Mouse (Mus musculus): ENCODE results near the gene Ddah1. TPM values are rescaled to one million over a fixed set of nuclear protein-coding genes. Genes with fewer than 3 reads are reported as not detected.

The Ddah1 gene
- polyA plus RNA-seq, 1 experiment from 2014 or later, result 25.4 TPM

DNA sequence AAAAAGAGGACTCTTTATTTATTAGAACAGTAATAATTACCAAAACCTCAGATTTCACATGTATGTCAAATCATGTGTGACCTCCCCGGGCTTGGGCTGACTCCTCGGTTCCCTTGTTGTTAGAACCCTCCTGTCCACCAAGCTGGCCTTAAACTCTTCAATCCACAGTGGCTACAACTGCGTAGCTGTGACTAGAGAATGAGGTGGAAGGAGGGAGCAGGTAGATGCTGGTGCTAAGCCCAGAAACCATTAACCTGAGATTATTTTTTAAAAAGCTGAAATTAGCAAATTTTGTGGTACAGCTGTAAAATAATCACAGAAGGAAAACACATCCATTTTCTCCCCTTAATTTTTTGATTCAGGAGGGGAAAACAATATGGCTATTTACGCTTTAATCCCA lies 10.0 kb downstream of the Ddah1 start:
- Histone ChIP-seq H3K27ac (no peak overlapping the region), H3K4me1 (replicated peaks) (peaks cover 8% of the 10 kb centered on the region; the same call in 1 of the 2 replicates), H3K4me2 (no peak overlapping the region), H3K27me3 (0 out of 2 replicates have a peak, but pooled peaks cover 3% of the 10 kb centered on the region), H3K4me3 (no peak overlapping the region), H3K9me3 (replicated peaks) (no peaks in the 10 kb centered on the region), H3K36me3 (no peaks in the 10 kb centered on the region), H3K9ac (no peak overlapping the region)
- ATAC-seq (replicated peaks; ENCODE audit: insufficient number of reproducible peaks, insufficient read depth, low FRiP score, low read depth), result no peak
- WGBS, result 92% methylated on average over 4 of the region's 4 CpGs

DNA sequence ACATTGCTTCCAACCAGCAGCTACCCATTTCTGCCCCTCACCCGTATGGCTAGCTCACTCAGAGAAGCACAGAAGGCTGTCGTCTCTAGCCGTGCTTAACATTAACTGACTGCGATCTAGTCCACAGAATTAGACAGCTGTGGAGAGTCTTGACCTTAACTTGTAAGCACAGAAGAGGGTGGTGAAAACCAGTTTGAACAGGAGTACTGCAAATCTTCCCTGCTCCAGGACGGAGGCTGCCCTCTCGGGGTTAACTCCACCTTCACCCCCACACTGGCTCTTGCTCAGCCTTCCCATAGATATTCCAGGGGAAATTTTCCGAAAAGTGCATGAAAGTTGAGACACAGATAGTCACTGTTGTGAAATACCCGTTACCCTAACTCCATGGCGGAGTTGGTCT lies 14.9 kb downstream of the Ddah1 start:
- Histone ChIP-seq H3K36me3 (no peaks in the 10 kb centered on the region), H3K9me3 (replicated peaks) (no peaks in the 10 kb centered on the region)
- WGBS, result 72% methylated on average over 9 of the region's 9 CpGs

DNA sequence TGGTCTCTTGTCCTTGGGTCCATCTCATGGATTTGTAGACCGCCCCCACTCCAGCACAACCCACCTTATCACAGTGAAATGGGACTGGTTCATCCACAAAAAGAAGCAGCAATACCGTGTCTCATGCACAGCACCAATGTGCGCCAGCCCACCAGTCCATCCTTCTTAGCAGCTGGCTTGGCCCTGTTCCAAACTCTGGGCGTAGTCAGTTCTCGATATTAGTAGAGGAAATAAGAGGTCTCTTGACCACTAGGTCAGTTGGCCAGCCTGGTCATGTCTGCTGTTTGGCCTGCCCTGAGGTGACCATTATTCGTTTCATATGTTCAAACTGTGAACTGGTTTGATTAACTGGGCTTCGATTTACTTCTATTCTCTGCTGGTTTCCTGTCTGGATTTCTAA lies 15.9 kb downstream of the Ddah1 start:
- Histone ChIP-seq H3K9ac (no peak overlapping the region), H3K36me3 (no peaks in the 10 kb centered on the region), H3K4me1 (replicated peaks) (peaks cover 11% of the 10 kb centered on the region; the same call in 1 of the 2 replicates), H3K9me3 (replicated peaks) (no peaks in the 10 kb centered on the region), H3K27ac (no peak overlapping the region), H3K4me3 (no peak overlapping the region), H3K4me2 (no peak overlapping the region), H3K27me3 (no peaks in the 10 kb centered on the region)
- WGBS, result 88% methylated on average over 7 of the region's 7 CpGs
- ATAC-seq (replicated peaks; ENCODE audit: insufficient number of reproducible peaks, insufficient read depth, low FRiP score, low read depth), result no peak

More for the DNA sequence above, 14.9 kb downstream of the Ddah1 start:
- Histone ChIP-seq H3K27ac (no peak overlapping the region), H3K4me1 (replicated peaks) (peaks cover 11% of the 10 kb centered on the region; the same call in 1 of the 2 replicates), H3K4me3 (no peak overlapping the region), H3K9ac (no peak overlapping the region), H3K4me2 (no peak overlapping the region), H3K27me3 (no peaks in the 10 kb centered on the region)
- no peak for ATAC-seq (replicated peaks; ENCODE audit: insufficient number of reproducible peaks, insufficient read depth, low FRiP score, low read depth)

DNA sequence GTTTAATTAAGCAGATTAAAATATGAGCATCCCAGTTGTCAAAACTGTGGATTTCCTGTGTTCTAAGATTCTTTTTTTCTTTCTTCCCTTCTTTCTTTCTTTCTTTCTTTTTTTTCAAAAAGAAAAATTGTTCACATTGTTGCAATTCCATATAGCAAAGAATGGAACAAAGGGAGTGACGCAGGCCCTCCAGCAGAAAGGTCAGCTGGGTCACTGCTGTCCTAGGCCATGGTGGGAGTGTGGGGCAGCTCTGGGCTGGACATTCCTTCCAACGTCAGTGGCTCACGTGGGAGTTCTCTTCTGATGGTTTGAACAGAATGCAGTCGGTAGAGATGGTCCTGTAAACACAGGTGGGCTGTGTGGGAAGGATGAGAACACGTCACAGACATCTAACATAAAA lies 16.8 kb downstream of the Ddah1 start:
- no peak overlapping the region for H3K4me3 ChIP-seq
- H3K9ac ChIP-seq, result no peak overlapping the region
- 64% methylated on average over 5 of the region's 5 CpGs for WGBS
- H3K36me3 ChIP-seq, result no peaks in the 10 kb centered on the region
- H3K9me3 ChIP-seq (replicated peaks), result no peaks in the 10 kb centered on the region
- H3K4me1 ChIP-seq (replicated peaks), result peaks cover 14% of the 10 kb centered on the region; the same call in 1 of the 2 replicates
- no peaks in the 10 kb centered on the region for H3K27me3 ChIP-seq
- no peak overlapping the region for H3K4me2 ChIP-seq
- ATAC-seq (replicated peaks; ENCODE audit: insufficient number of reproducible peaks, insufficient read depth, low FRiP score, low read depth), result no peak
- H3K27ac ChIP-seq, result no peak overlapping the region

DNA sequence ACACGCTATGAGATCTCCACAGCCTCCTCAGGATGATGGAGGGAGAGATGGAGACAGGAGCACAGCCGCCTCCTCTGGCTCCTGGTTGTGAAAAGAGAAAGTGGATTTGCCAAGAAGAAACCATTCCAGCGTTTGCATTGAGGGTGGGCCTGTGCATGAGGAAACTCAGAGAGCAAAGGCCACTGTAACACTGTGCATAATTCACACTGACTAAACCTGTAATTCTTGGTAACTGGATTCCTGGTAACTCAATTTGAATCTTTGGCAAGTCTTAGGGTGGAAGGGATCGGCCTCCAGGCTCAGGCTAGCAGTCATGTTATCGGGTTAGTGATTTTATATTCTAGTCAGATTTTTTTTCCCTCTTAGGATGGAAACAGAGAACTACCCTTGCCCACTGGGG lies 17.4 kb downstream of the Ddah1 start:
- Histone ChIP-seq H3K9ac (no peak overlapping the region), H3K27ac (no peak overlapping the region), H3K27me3 (no peaks in the 10 kb centered on the region), H3K4me1 (replicated peaks) (peaks cover 14% of the 10 kb centered on the region; the same call in 1 of the 2 replicates), H3K36me3 (no peaks in the 10 kb centered on the region), H3K9me3 (replicated peaks) (no peaks in the 10 kb centered on the region), H3K4me2 (no peak overlapping the region), H3K4me3 (no peak overlapping the region)
- WGBS, result 79% methylated on average over 5 of the region's 5 CpGs
- no peak for ATAC-seq (replicated peaks; ENCODE audit: insufficient number of reproducible peaks, insufficient read depth, low FRiP score, low read depth)

DNA sequence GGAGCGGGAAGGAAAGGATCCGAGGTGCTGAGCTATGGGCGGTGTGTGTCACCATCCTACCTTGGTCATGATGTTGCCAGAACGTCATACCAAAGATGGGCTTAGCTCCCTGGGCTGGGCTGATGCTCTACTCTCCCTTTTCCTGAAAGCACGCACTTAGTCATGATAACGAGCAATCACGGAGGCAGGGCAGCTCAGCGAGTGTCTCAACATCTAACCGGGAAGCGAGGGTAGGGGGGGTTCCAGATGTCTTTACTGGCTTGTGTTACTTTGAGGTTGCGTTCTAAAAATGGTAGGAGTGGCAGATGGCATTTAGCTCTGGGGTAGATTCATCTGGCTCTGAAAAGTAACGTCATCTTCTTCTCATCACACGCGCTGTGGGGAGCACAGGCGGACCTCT lies 18.5 kb downstream of the Ddah1 start:
- Histone ChIP-seq H3K4me2 (no peak overlapping the region), H3K9ac (no peak overlapping the region), H3K27ac (no peak overlapping the region), H3K36me3 (no peaks in the 10 kb centered on the region), H3K4me1 (replicated peaks) (peaks cover 14% of the 10 kb centered on the region; the same call in 1 of the 2 replicates), H3K27me3 (no peaks in the 10 kb centered on the region), H3K4me3 (no peak overlapping the region), H3K9me3 (replicated peaks) (no peaks in the 10 kb centered on the region)
- no peak for ATAC-seq (replicated peaks; ENCODE audit: insufficient number of reproducible peaks, insufficient read depth, low FRiP score, low read depth)
- WGBS, result 87% methylated on average over 15 of the region's 15 CpGs

DNA sequence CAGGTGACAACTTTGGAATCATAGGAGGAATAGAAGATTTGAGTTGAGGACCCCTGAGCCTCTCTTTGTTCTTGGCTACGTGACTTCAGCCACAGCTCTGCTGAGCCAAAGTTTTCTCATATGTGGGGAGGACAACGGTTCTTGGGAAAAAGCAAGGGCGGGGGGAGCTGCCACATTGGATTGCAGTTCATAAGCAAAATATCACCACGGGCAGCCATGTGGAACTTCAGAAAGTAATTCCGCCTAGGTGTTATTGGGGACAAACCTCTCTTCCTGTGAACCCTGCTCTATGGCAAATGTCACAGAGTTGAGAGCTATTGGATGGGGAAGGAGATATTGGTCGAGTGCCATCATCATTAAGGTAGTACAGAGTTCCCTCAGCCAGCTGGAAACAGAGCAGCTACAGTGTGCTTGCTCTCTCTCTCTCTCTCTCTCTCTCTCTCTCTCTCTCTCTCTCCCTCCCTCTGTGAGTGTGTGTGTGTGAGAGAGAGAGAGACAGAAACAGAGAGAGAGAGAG lies 20.0 kb downstream of the Ddah1 start:
- no peak overlapping the region for H3K4me3 ChIP-seq
- WGBS, result 74% methylated on average over 6 of the region's 6 CpGs
- no peak overlapping the region for H3K9ac ChIP-seq
- no peaks in the 10 kb centered on the region for H3K9me3 ChIP-seq (replicated peaks)
- H3K36me3 ChIP-seq, result no peaks in the 10 kb centered on the region
- H3K27ac ChIP-seq, result no peak overlapping the region
- H3K4me1 ChIP-seq (replicated peaks), result peaks cover 6% of the 10 kb centered on the region; the same call in 1 of the 2 replicates
- no peak for ATAC-seq (replicated peaks; ENCODE audit: insufficient number of reproducible peaks, insufficient read depth, low FRiP score, low read depth)
- no peak overlapping the region for H3K4me2 ChIP-seq
- no peaks in the 10 kb centered on the region for H3K27me3 ChIP-seq

DNA sequence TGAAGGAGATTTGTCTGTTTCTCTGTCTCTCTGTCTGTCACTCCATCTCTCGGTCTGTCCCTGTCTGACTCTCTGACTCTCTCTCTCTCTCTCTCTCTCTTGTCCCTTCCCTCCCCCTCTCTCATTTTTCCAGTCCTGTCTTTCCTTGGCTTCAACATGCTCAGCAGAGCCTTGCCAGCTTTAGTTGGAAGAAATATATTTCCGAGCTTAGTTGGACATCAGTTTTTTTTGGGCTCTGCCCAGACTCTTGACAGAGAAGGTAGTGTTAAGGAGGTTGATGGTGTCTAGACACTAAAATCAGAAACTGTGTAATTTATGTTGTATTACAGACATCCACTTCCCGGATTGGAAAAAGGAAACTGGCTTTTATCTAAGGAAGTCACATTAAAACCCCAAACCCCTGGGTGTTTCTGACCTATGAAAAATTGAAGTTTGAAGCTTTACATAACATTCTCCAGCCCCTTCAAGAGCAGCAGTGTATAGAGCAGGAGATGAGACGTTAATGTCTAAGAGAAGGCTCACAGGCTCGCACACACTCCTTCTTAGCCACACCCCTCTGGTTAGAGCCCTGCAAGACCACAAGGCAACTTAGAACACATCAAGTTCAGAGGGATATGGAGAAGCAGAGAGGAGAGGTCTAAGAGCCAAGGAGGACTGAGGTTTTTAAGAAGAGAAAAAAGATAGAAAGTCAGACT lies 21.0 kb downstream of the Ddah1 start:
- Histone ChIP-seq H3K27me3 (no peaks in the 10 kb centered on the region), H3K9ac (no peak overlapping the region), H3K27ac (peak overlapping the region; percentile 27), H3K36me3 (no peaks in the 10 kb centered on the region), H3K9me3 (replicated peaks) (no peaks in the 10 kb centered on the region), H3K4me3 (no peak overlapping the region), H3K4me1 (replicated peaks) (0 out of 2 replicates have a peak, but pooled peaks cover 3% of the 10 kb centered on the region), H3K4me2 (no peak overlapping the region)
- ATAC-seq (replicated peaks; ENCODE audit: insufficient number of reproducible peaks, insufficient read depth, low FRiP score, low read depth), result no peak
- WGBS, result 37% methylated on average over 5 of the region's 5 CpGs

DNA sequence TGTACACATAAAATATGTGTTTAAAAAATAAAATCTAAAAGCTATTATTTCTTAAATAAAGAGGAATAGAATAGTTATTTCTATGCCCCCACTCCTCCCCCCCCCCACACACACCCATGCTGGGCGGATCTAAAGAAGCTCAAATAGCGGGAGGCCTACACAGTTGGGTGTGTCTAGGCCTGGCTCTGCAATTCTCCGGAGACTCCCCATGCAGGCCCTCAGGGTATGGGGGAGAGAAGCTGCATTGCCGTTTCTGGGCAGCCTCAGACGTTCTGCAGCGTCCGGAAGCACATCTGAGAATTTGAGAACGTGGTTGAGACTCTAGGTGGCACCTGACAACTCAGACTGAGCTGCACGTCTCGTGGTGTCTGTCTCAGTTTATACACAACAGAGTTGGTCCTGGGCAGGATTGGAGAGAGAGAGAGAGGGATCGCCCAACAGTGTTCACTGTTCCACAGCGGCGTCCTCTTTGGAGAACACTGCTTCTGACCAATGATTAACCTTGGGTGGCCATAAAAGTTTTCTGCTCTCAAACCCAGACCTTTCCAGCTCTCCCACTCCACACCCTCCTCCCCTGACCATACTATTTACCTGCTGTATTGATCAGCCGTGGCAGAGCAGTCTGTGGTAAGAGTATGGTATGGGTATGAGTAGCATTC lies 22.4 kb downstream of the Ddah1 start:
- Histone ChIP-seq H3K4me3 (no peak overlapping the region), H3K36me3 (no peaks in the 10 kb centered on the region), H3K4me1 (replicated peaks) (0 out of 2 replicates have a peak, but pooled peaks cover 3% of the 10 kb centered on the region), H3K27me3 (no peaks in the 10 kb centered on the region), H3K4me2 (no peak overlapping the region), H3K9me3 (replicated peaks) (no peaks in the 10 kb centered on the region), H3K9ac (no peak overlapping the region), H3K27ac (no peak overlapping the region)
- ATAC-seq (replicated peaks; ENCODE audit: insufficient number of reproducible peaks, insufficient read depth, low FRiP score, low read depth), result no peak
- WGBS, result 75% methylated on average over 14 of the region's 14 CpGs

DNA sequence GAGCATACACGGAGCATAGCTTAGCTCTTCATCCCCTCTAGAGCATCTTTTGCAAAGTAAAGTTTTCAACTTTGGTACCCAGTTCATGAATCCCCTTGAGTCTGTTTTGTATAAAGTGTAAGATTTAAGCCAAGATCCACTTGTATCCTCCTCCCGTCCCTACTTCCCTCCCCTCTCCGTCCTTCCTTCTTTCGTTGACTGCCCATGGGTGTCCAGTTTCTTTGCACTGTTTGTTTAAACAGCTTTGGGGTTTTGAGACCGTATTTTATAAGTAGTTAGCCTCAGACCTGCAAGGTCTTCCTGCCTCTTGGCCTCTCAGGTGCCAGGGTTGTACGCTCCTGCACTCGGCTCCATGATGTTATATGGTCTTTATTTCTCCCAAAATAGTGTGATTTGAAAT lies 26.8 kb downstream of the Ddah1 start:
- Histone ChIP-seq H3K4me1 (replicated peaks) (peaks cover 2% of the 10 kb centered on the region), H3K27ac (no peak overlapping the region), H3K36me3 (no peaks in the 10 kb centered on the region), H3K27me3 (no peaks in the 10 kb centered on the region), H3K9me3 (replicated peaks) (no peaks in the 10 kb centered on the region), H3K4me3 (no peak overlapping the region), H3K9ac (no peak overlapping the region), H3K4me2 (no peak overlapping the region)
- no peak for ATAC-seq (replicated peaks; ENCODE audit: insufficient number of reproducible peaks, insufficient read depth, low FRiP score, low read depth)
- WGBS, result 84% methylated on average over 7 of the region's 7 CpGs

DNA sequence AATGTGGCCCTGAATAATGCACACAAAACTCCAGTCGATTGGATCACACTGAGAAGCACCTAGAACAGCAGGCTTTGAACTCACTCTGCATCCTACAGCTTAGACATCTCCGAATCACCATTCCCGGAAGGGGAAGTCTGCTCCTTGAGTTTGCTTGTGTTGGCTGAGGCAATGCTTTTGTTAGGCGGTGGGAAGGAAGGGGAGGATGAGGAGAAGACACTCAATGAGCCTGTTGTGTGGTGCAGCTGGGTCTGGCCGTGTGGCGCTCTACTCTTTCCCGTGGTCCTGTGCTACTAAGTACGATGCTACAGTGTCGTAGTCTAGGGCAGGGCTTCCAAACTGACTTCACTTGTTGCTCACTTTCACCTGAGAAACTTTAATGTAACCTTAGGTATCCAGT lies 28.8 kb downstream of the Ddah1 start:
- H3K4me1 ChIP-seq (replicated peaks), result peaks cover 7% of the 10 kb centered on the region
- H3K4me3 ChIP-seq, result no peak overlapping the region
- no peak for ATAC-seq (replicated peaks; ENCODE audit: insufficient number of reproducible peaks, insufficient read depth, low FRiP score, low read depth)
- no peak overlapping the region for H3K27ac ChIP-seq
- no peak overlapping the region for H3K9ac ChIP-seq
- no peaks in the 10 kb centered on the region for H3K9me3 ChIP-seq (replicated peaks)
- no peaks in the 10 kb centered on the region for H3K36me3 ChIP-seq
- no peaks in the 10 kb centered on the region for H3K27me3 ChIP-seq
- WGBS, result 62% methylated on average over 9 of the region's 9 CpGs
- H3K4me2 ChIP-seq, result no peak overlapping the region

Measured in heart, embryonic 15.5 days (tissue).